Mouse (Mus musculus): ENCODE measurements around the gene Elof1. TPM values are rescaled to one million over a fixed set of nuclear protein-coding genes. Genes with fewer than 3 reads are reported as not detected.
"Not testable (repeated sequence)": the region's sequence is repeated elsewhere in the genome, so short reads cannot be mapped to it uniquely, and the experiment has no call there.

The Elof1 gene
- polyA plus RNA-seq, 1 experiment from 2014 or later, result 179 TPM

- ATAC-seq (ENCODE audit: low FRiP score), result no peak
These were observed 32.3 kb downstream of the Elof1 start for GRCm38 (mm10) chr9:22084667-22085021.

GRCm38 (mm10) chr9:22076223-22076622 is 40.7 kb downstream of the Elof1 start:
- peaks cover 8% of the 10 kb centered on the region; the same call in 1 of the 2 replicates for H3K4me1 ChIP-seq (replicated peaks)

More at GRCm38 (mm10) chr9:22084667-22085021, 32.3 kb downstream of the Elof1 start:
- WGBS, result 35% methylated on average over 4 of the region's 4 CpGs
- H3K4me1 ChIP-seq (replicated peaks), result peaks cover 25% of the 10 kb centered on the region
- H3K9me3 ChIP-seq, result no peaks in the 10 kb centered on the region
- H3K4me3 ChIP-seq, result peak overlapping the region; percentile 69
- no peak overlapping the region for H3K27ac ChIP-seq
- H3K9ac ChIP-seq, result peak overlapping the region; percentile 75
- no peaks in the 10 kb centered on the region for H3K27me3 ChIP-seq
- peak overlapping the region; percentile 77 for H3K4me2 ChIP-seq
- H3K36me3 ChIP-seq, result peaks cover 10% of the 10 kb centered on the region

GRCm38 (mm10) chr9:22075778-22076177 is 41.2 kb downstream of the Elof1 start:
- not testable (repeated sequence) for H3K27me3 ChIP-seq; H3K4me2 ChIP-seq; H3K9ac ChIP-seq; H3K9me3 ChIP-seq; ATAC-seq (ENCODE audit: low FRiP score); H3K27ac ChIP-seq; H3K4me3 ChIP-seq; H3K4me1 ChIP-seq (replicated peaks)
- H3K36me3 ChIP-seq, result peaks cover 70% of the 10 kb centered on the region
- 85% methylated on average over 5 of the region's 5 CpGs for WGBS

More at GRCm38 (mm10) chr9:22076223-22076622, 40.7 kb downstream of the Elof1 start:
- no peaks in the 10 kb centered on the region for H3K27me3 ChIP-seq
- WGBS, result 95% methylated on average over 23 of the region's 23 CpGs
- no peak overlapping the region for H3K4me2 ChIP-seq
- no peak overlapping the region for H3K27ac ChIP-seq
- H3K9me3 ChIP-seq, result no peaks in the 10 kb centered on the region
- no peak overlapping the region for H3K4me3 ChIP-seq
- no peak for ATAC-seq (ENCODE audit: low FRiP score)
- H3K9ac ChIP-seq, result peak overlapping the region; percentile 20; the same call in 1 of the 2 replicates
- H3K36me3 ChIP-seq, result peaks cover 70% of the 10 kb centered on the region

GRCm38 (mm10) chr9:22072276-22072675 is 44.7 kb downstream of the Elof1 start:
- no peak for ATAC-seq (ENCODE audit: low FRiP score)
- 89% methylated on average over 4 of the region's 4 CpGs for WGBS

GRCm38 (mm10) chr9:22070791-22071573 is 46.0 kb downstream of the Elof1 start, which contains the start of the genes Gm49318 and Zfp653:
Gene Gm49318, minus strand, starts transcription at chr9:22071259.
Gene Zfp653, minus strand, starts transcription at chr9:22071376.
- H3K27ac ChIP-seq, result peak within 1 kb of the TSS; percentile 98
- H3K4me1 ChIP-seq (replicated peaks), result peaks cover 23% of the 10 kb centered on the region
- H3K4me2 ChIP-seq, result peak within 1 kb of the TSS; percentile 58
- no peaks in the 10 kb centered on the region for H3K9me3 ChIP-seq
- H3K27me3 ChIP-seq, result no peaks in the 10 kb centered on the region
- ATAC-seq (ENCODE audit: low FRiP score), result peak; percentile 97
- WGBS, result under 1% methylated on average over 74 of the region's 87 CpGs
- H3K36me3 ChIP-seq, result peaks cover 57% of the 10 kb centered on the region
- H3K4me3 ChIP-seq, result peak within 1 kb of the TSS; percentile 82
- peak within 1 kb of the TSS; percentile 95 for H3K9ac ChIP-seq

More at GRCm38 (mm10) chr9:22072276-22072675, 44.7 kb downstream of the Elof1 start:
- Histone ChIP-seq H3K4me1 (replicated peaks) (peaks cover 23% of the 10 kb centered on the region), H3K9me3 (no peaks in the 10 kb centered on the region), H3K9ac (no peak overlapping the region), H3K27ac (no peak overlapping the region), H3K4me2 (no peak overlapping the region), H3K4me3 (no peak overlapping the region), H3K36me3 (peaks cover 58% of the 10 kb centered on the region), H3K27me3 (no peaks in the 10 kb centered on the region)

GRCm38 (mm10) chr9:22069881-22070553 is 47.0 kb downstream of the Elof1 start:
- 76% methylated on average over 4 of the region's 4 CpGs for WGBS
- peak overlapping the region; percentile 98; the same call in 1 of the 2 replicates for H3K27ac ChIP-seq
- no peaks in the 10 kb centered on the region for H3K9me3 ChIP-seq
- no peaks in the 10 kb centered on the region for H3K27me3 ChIP-seq
- peak; percentile 18 for ATAC-seq (ENCODE audit: low FRiP score)
- H3K9ac ChIP-seq, result peak overlapping the region; percentile 95
- H3K4me3 ChIP-seq, result peak overlapping the region; percentile 82
- H3K4me1 ChIP-seq (replicated peaks), result peaks cover 23% of the 10 kb centered on the region
- H3K36me3 ChIP-seq, result peaks cover 60% of the 10 kb centered on the region
- H3K4me2 ChIP-seq, result peak overlapping the region; percentile 58

- H3K4me1 ChIP-seq (replicated peaks), result peaks cover 21% of the 10 kb centered on the region
- H3K36me3 ChIP-seq, result peaks cover 61% of the 10 kb centered on the region
- H3K9ac ChIP-seq, result no peak overlapping the region
- WGBS, result 82% methylated on average over 5 of the region's 5 CpGs
- H3K4me2 ChIP-seq, result no peak overlapping the region
- ATAC-seq (ENCODE audit: low FRiP score), result no peak
- H3K27ac ChIP-seq, result no peak overlapping the region
- H3K27me3 ChIP-seq, result no peaks in the 10 kb centered on the region
- H3K4me3 ChIP-seq, result no peak overlapping the region
- H3K9me3 ChIP-seq, result no peaks in the 10 kb centered on the region
These were observed 49.8 kb downstream of the Elof1 start for GRCm38 (mm10) chr9:22067195-22067594.

GRCm38 (mm10) chr9:22066433-22066832 is 50.5 kb downstream of the Elof1 start:
- H3K9ac ChIP-seq, result no peak overlapping the region
- H3K27ac ChIP-seq, result no peak overlapping the region
- no peaks in the 10 kb centered on the region for H3K9me3 ChIP-seq
- H3K4me1 ChIP-seq (replicated peaks), result peaks cover 15% of the 10 kb centered on the region
- ATAC-seq (ENCODE audit: low FRiP score), result no peak
- H3K27me3 ChIP-seq, result no peaks in the 10 kb centered on the region
- no peak overlapping the region for H3K4me2 ChIP-seq
- peaks cover 67% of the 10 kb centered on the region for H3K36me3 ChIP-seq
- 74% methylated on average over 3 of the region's 3 CpGs for WGBS
- H3K4me3 ChIP-seq, result no peak overlapping the region

- Histone ChIP-seq H3K9me3 (no peaks in the 10 kb centered on the region), H3K27ac (no peak overlapping the region), H3K9ac (no peak overlapping the region), H3K4me3 (no peak overlapping the region), H3K36me3 (peaks cover 75% of the 10 kb centered on the region), H3K4me1 (replicated peaks) (peaks cover 14% of the 10 kb centered on the region), H3K27me3 (no peaks in the 10 kb centered on the region), H3K4me2 (no peak overlapping the region)
- WGBS, result 99% methylated on average over 11 of the region's 11 CpGs
- no peak for ATAC-seq (ENCODE audit: low FRiP score)
These were observed 51.3 kb downstream of the Elof1 start for GRCm38 (mm10) chr9:22065642-22066041.

- Histone ChIP-seq H3K27ac (no peak overlapping the region), H3K27me3 (no peaks in the 10 kb centered on the region), H3K4me1 (replicated peaks) (peaks cover under 1% of the 10 kb centered on the region), H3K36me3 (peaks cover 84% of the 10 kb centered on the region), H3K4me3 (no peak overlapping the region), H3K4me2 (no peak overlapping the region), H3K9me3 (no peaks in the 10 kb centered on the region), H3K9ac (no peak overlapping the region)
- no peak for ATAC-seq (ENCODE audit: low FRiP score)
- 94% methylated on average over 3 of the region's 3 CpGs for WGBS
These were observed 52.6 kb downstream of the Elof1 start for GRCm38 (mm10) chr9:22064341-22064740.
